Mouse (Mus musculus): Measurements from ENCODE around the gene Pgpep1. TPM values are rescaled to one million over a fixed set of nuclear protein-coding genes. Genes with fewer than 3 reads are reported as not detected.

Pgpep1 gene
- 44.6 and 48.6 TPM in 2 replicates for polyA plus RNA-seq (2015; fragmentation: Nextera tagmentation; extraction: Ambion mirVana)

GRCm38 (mm10) chr8:70660273-70660725 lies at the start of gene Pgpep1:
TSS of gene Pgpep1 (minus strand) at chr8:70660388.

DNA sequence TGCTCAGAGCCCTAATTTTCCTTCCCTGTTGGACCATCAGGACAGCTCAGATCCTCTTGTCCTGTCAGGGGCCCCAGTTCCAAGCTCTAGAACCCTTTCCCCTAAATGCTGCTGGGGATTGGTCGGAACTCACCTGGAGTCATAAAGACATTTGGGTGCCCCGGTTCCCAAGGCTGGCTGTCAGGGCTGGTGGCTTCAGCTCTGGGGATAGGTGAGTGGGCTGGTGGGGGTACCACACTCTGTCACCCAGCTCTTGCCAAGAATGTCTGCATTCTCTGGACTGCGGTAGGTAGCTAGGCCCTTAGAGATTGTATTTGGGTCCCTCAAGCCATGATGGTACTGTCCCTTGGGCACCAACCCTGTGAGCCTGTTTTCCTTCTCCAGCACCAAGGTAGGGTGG lies 43.1 kb upstream of the Pgpep1 start, which contains the start of gene Iqcn:
TSS of gene Iqcn (plus strand) at position 171 of the 400 bp plus-strand sequence.

DNA sequence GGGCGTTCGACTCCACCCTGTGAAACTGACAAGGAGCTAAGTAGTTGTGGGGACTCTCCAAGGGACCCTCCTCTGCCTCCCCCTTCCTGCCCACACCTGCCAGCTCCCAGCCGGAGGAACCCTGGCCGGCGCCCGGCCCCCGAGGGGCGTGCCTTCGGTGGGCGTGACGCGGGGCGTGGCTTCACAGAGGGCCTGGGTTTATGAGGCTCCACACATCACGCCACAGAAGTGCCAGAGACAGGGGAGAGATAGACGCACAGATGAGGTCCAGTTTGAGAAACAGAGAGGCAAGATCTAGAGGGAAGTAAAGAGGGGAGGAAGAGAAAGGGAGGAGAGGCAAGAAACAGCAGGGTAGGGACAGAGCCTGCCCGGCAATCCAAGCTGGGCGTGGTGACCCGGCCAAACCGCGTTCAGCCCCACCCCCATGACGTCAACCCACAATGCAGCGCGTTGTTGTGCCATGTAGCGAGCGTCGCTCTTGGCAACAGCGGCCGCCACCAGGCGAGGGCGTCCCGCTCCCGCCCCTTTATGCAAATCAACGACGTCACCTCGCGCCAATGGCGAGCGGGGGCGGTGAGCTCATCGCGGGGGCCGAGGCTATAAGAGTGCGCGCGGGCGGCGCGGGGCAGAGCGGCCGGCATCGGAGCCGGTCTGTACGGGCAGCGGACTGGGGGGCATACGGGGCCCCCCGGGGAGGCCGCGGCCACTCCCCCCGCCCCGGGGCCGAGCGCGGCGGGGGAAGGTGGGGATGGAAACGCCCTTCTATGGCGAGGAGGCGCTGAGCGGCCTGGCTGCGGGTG lies 38.3 kb upstream of the Pgpep1 start, which contains the start of gene Jund:
TSS of gene Jund (plus strand) at position 640 of the 800 bp plus-strand sequence.

GRCm38 (mm10) chr8:70673079-70673856 lies 13.1 kb upstream of the Pgpep1 start, which contains the start of gene Lsm4:
TSS of gene Lsm4 (plus strand) at chr8:70673248.

GRCm38 (mm10) chr8:70632346-70632892 lies 27.8 kb downstream of the Pgpep1 start, which contains the start of gene Gdf15:
TSS of gene Gdf15 (minus strand) at chr8:70632456.

DNA sequence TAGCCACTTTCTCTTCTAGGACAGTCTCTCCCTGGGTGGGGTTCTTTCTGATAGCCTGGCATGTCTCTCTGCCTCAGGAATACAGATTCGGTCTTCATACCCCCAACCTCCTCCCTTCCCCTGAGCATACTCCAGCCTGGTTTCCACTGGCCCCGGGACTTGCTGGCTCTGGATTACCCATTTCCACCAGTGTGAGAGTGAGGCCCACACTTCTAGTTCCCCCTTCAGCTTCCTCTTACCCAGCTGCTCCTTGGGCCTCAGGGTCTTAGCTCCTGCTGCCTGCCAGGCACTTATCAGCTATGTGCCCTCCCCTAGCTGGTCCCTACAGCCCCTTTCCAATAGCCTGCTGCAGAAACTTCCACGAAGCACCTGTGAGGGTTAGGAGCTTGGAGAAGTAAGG lies 44.3 kb downstream of the Pgpep1 start, which contains the start of gene Lrrc25:
TSS of gene Lrrc25 (plus strand) at position 262 of the 400 bp plus-strand sequence.

DNA sequence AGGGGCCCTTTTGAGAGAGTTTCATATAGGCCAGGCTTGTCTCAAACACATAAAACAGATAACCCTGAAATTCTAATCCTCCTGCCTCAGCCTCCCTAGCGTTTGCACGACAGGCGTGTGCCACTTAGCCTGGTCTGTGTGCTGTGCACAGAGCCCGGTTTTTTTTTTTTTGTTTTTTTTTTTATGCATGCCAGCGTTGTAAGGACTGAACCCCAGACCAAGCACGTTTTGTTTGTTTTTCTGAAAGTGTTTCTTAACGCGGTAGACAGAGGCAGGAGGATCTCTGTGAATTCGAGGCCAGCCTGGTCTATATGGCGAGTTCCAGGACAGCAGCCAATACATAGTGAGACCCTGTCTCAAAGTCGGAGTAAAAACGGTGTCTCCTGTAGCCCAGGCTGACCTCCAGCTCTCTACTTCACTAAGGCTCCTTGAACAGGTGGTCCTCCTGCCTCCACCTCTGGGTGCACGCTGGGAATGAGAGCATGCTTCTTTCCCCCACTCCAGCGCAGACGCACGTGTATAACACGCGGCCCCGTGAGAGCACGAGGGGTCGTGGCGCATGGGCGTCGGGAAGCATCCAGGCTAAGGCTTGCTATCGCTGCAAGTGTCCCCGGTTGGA lies 51.3 kb downstream of the Pgpep1 start, which contains the start of gene Ssbp4:
TSS of gene Ssbp4 (minus strand) at position 124 of the 619 bp plus-strand sequence.

Other genes with a start within 250 kb of the Pgpep1 start
- 6.5 and 7.8 TPM in 2 replicates for gene Crtc1, start 220.8 kb downstream of the Pgpep1 start, polyA plus RNA-seq (2015; fragmentation: Nextera tagmentation; extraction: Ambion mirVana)
- 8.6 and 8.7 TPM in 2 replicates for gene Klhl26, start 183.4 kb downstream of the Pgpep1 start, polyA plus RNA-seq (2015; fragmentation: Nextera tagmentation; extraction: Ambion mirVana)
- gene Tmem59l, start 173.0 kb downstream of the Pgpep1 start, polyA plus RNA-seq (2015; fragmentation: Nextera tagmentation; extraction: Ambion mirVana) = 0.12 TPM in 1 of 2 replicates, not detected in the other
- 4.2 and 4.5 TPM in 2 replicates for gene Crlf1, start 167.2 kb downstream of the Pgpep1 start, polyA plus RNA-seq (2015; fragmentation: Nextera tagmentation; extraction: Ambion mirVana)
- 123 and 148 TPM in 2 replicates for gene Rex1bd, start 153.6 kb downstream of the Pgpep1 start, polyA plus RNA-seq (2015; fragmentation: Nextera tagmentation; extraction: Ambion mirVana)
- gene Uba52, start 149.6 kb downstream of the Pgpep1 start, polyA plus RNA-seq (2015; fragmentation: Nextera tagmentation; extraction: Ambion mirVana) = 788 and 817 TPM in 2 replicates
- 144 and 162 TPM in 2 replicates for gene Fkbp8, start 132.7 kb downstream of the Pgpep1 start, polyA plus RNA-seq (2015; fragmentation: Nextera tagmentation; extraction: Ambion mirVana)
- gene Kxd1, start 132.4 kb downstream of the Pgpep1 start, polyA plus RNA-seq (2015; fragmentation: Nextera tagmentation; extraction: Ambion mirVana) = 64.4 and 69.8 TPM in 2 replicates
- 11.2 and 11.9 TPM in 2 replicates for gene Ell, start 120.9 kb downstream of the Pgpep1 start, polyA plus RNA-seq (2015; fragmentation: Nextera tagmentation; extraction: Ambion mirVana)
- 31.7 and 32.2 TPM in 2 replicates for gene Isyna1, start 66.0 kb downstream of the Pgpep1 start, polyA plus RNA-seq (2015; fragmentation: Nextera tagmentation; extraction: Ambion mirVana)
- gene Ssbp4, start 51.5 kb downstream of the Pgpep1 start, polyA plus RNA-seq (2015; fragmentation: Nextera tagmentation; extraction: Ambion mirVana) = 44.3 and 52.8 TPM in 2 replicates
- gene Lrrc25, start 44.2 kb downstream of the Pgpep1 start, polyA plus RNA-seq (2015; fragmentation: Nextera tagmentation; extraction: Ambion mirVana) = 2.7 and 3.7 TPM in 2 replicates
- 0.28 and 0.41 TPM in 2 replicates for gene Gdf15, start 27.9 kb downstream of the Pgpep1 start, polyA plus RNA-seq (2015; fragmentation: Nextera tagmentation; extraction: Ambion mirVana)
- 120 and 144 TPM in 2 replicates for gene Lsm4, start 12.9 kb upstream of the Pgpep1 start, polyA plus RNA-seq (2015; fragmentation: Nextera tagmentation; extraction: Ambion mirVana)
- 81.2 and 130 TPM in 2 replicates for gene Jund, start 38.6 kb upstream of the Pgpep1 start, polyA plus RNA-seq (2015; fragmentation: Nextera tagmentation; extraction: Ambion mirVana)
- gene Iqcn, start 43.1 kb upstream of the Pgpep1 start, polyA plus RNA-seq (2015; fragmentation: Nextera tagmentation; extraction: Ambion mirVana) = not detected in 2 replicates
- not detected in 2 replicates for gene Gm3336, start 58.2 kb upstream of the Pgpep1 start, polyA plus RNA-seq (2015; fragmentation: Nextera tagmentation; extraction: Ambion mirVana)
- gene Pde4c, start 63.3 kb upstream of the Pgpep1 start, polyA plus RNA-seq (2015; fragmentation: Nextera tagmentation; extraction: Ambion mirVana) = 0.60 and 0.78 TPM in 2 replicates
- gene Rab3a, start 94.3 kb upstream of the Pgpep1 start, polyA plus RNA-seq (2015; fragmentation: Nextera tagmentation; extraction: Ambion mirVana) = 48.6 and 48.8 TPM in 2 replicates
- gene Mpv17l2, start 100.6 kb upstream of the Pgpep1 start, polyA plus RNA-seq (2015; fragmentation: Nextera tagmentation; extraction: Ambion mirVana) = 33.9 and 40.1 TPM in 2 replicates
- gene Pik3r2, start 116.3 kb upstream of the Pgpep1 start, polyA plus RNA-seq (2015; fragmentation: Nextera tagmentation; extraction: Ambion mirVana) = 41.8 and 42.9 TPM in 2 replicates
- 4.4 and 4.8 TPM in 2 replicates for gene Mast3, start 144.7 kb upstream of the Pgpep1 start, polyA plus RNA-seq (2015; fragmentation: Nextera tagmentation; extraction: Ambion mirVana)
- 0.13 TPM in 1 of 2 replicates, not detected in the other for gene Il12rb1, start 148.1 kb upstream of the Pgpep1 start, polyA plus RNA-seq (2015; fragmentation: Nextera tagmentation; extraction: Ambion mirVana)
- 3.2 and 5.5 TPM in 2 replicates for gene Arrdc2, start 179.3 kb upstream of the Pgpep1 start, polyA plus RNA-seq (2015; fragmentation: Nextera tagmentation; extraction: Ambion mirVana)
- gene Kcnn1, start 202.9 kb upstream of the Pgpep1 start, polyA plus RNA-seq (2015; fragmentation: Nextera tagmentation; extraction: Ambion mirVana) = 0.73 and 0.85 TPM in 2 replicates
- gene Ccdc124, start 213.5 kb upstream of the Pgpep1 start, polyA plus RNA-seq (2015; fragmentation: Nextera tagmentation; extraction: Ambion mirVana) = 55.2 and 65.8 TPM in 2 replicates
- 0.09 and 0.10 TPM in 2 replicates for gene Slc5a5, start 232.4 kb upstream of the Pgpep1 start, polyA plus RNA-seq (2015; fragmentation: Nextera tagmentation; extraction: Ambion mirVana)
- 3,039 and 3,890 TPM in 2 replicates for gene Rpl18a, start 237.0 kb upstream of the Pgpep1 start, polyA plus RNA-seq (2015; fragmentation: Nextera tagmentation; extraction: Ambion mirVana)
- 25.8 and 28.7 TPM in 2 replicates for gene Map1s, start 245.5 kb upstream of the Pgpep1 start, polyA plus RNA-seq (2015; fragmentation: Nextera tagmentation; extraction: Ambion mirVana)

All from skeletal muscle tissue, postnatal 0 days (tissue).